ENCODE assay signal across 23 mouse cellular contexts in the genomic region with DNA sequence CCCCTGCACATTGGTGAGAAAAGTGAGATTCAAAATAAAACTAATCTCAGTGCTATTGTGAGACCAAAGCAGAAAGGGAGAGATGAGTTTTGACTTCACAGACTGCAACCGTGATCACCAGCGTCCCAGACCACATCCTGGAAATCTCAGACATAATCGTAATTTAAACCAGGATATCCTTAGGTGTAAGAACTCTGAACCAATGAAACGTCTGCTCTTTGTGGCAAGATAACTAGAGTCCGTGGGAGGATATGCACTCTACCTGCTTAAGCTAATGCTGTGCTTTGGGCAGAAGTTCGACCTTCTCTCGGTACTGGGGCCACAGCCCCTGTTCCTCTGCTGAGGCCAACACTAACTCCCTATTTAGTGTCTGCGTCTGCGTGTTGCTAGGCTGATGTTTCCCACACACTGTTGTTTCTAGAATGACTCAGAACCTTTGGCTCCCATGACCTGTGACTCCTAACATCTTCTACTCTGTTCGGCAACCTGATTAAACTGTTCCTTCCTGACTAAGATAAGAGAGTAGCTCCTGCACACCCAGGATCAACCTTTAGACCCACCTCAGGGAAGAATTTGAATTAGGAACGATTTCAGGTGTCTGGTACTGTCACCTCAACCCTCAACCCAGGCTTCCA. TPM values are rescaled to one million over a fixed set of nuclear protein-coding genes. Genes with fewer than 3 reads are reported as not detected.
DNase-seq lines count a peak whose midpoint lies in the region; ATAC-seq and TF ChIP-seq lines count a peak whose summit lies in the region.
"Had no signal": no experiment of that assay in that cellular context is flagged by ENCODE, and none has a peak within 500 bp of the region (broad histone marks: within the 10 kb centered on the region; RNA-seq: fewer than 3 reads in every experiment).

No protein-coding gene starts in this region.

- H3K9ac ChIP-seq in intestine, postnatal 0 days (ENCODE audit: low read depth, low read length), result no peak overlapping the region
- H3K9ac ChIP-seq in midbrain, embryonic 14.5 days (replicated peaks; ENCODE audit: low read length), result no peak overlapping the region
- H3K9ac ChIP-seq: embryonic facial prominence, embryonic 13.5 days; heart, embryonic 12.5 days; hindbrain, embryonic 14.5 days; limb, embryonic 12.5 days; liver, embryonic 13.5 days; lung, embryonic 14.5 days; neural tube, embryonic 13.5 days had no signal

- ATAC-seq in activated CD4-positive, CD25-positive, alpha-beta regulatory T cell, adult 4 months, result peak; percentile 84
- peak; percentile 91 for ATAC-seq in intestine, postnatal 0 days
- no peak for ATAC-seq in midbrain, embryonic 14.5 days (ENCODE audit: low FRiP score, low TSS enrichment)
- ATAC-seq: forebrain, embryonic 14.5 days had no signal

- no peak for TF ChIP-seq CTCF in intestine, postnatal 0 days (IDR thresholded peaks at IDR 0.05; ENCODE audit: low read depth)

- H3K4me2 ChIP-seq in intestine, postnatal 0 days (replicated peaks; ENCODE audit: low read depth), result peak overlapping the region; percentile 24; the same call in 1 of the 2 replicates
- H3K4me2 ChIP-seq in midbrain, embryonic 14.5 days (ENCODE audit: low read length), result no peak overlapping the region
- H3K4me2 ChIP-seq: embryonic facial prominence, embryonic 13.5 days; heart, embryonic 12.5 days; hindbrain, embryonic 14.5 days; limb, embryonic 12.5 days; liver, embryonic 13.5 days; lung, embryonic 14.5 days; midbrain, embryonic 11.5 days; neural tube, embryonic 13.5 days had no signal

- no peaks in the 10 kb centered on the region for H3K36me3 ChIP-seq in intestine, postnatal 0 days (ENCODE audit: control insufficient read depth, insufficient read depth)
- H3K36me3 ChIP-seq in midbrain, embryonic 14.5 days (ENCODE audit: control insufficient read depth, insufficient read depth, low read length), result no peaks in the 10 kb centered on the region
- H3K36me3 ChIP-seq: embryonic facial prominence, embryonic 13.5 days; heart, embryonic 12.5 days; limb, embryonic 12.5 days; liver, embryonic 13.5 days; neural tube, embryonic 13.5 days had no signal

- no peaks in the 10 kb centered on the region for H3K27me3 ChIP-seq in intestine, postnatal 0 days (replicated peaks; ENCODE audit: control insufficient read depth, insufficient read depth, low read length)
- no peaks in the 10 kb centered on the region for H3K27me3 ChIP-seq in midbrain, embryonic 14.5 days (ENCODE audit: control insufficient read depth, insufficient read depth, low read length)
- H3K27me3 ChIP-seq: embryonic facial prominence, embryonic 13.5 days; heart, embryonic 12.5 days; limb, embryonic 12.5 days; liver, embryonic 13.5 days; neural tube, embryonic 13.5 days had no signal

- peak overlapping the region; percentile 41; the same call in 1 of the 2 replicates for H3K27ac ChIP-seq in intestine, postnatal 0 days (ENCODE audit: low read depth, low read length)
- no peak overlapping the region for H3K27ac ChIP-seq in midbrain, embryonic 14.5 days (replicated peaks; ENCODE audit: low read depth, low read length)
- H3K27ac ChIP-seq: embryonic facial prominence, embryonic 13.5 days; hindbrain, embryonic 14.5 days; limb, embryonic 12.5 days; liver, embryonic 13.5 days; macrophage; neural tube, embryonic 13.5 days had no signal

- H3K4me3 ChIP-seq in intestine, postnatal 0 days (ENCODE audit: low read depth, low read length), result no peak overlapping the region
- no peak overlapping the region for H3K4me3 ChIP-seq in midbrain, embryonic 14.5 days (replicated peaks; ENCODE audit: low read depth, low read length)
- H3K4me3 ChIP-seq: embryonic facial prominence, embryonic 13.5 days; heart, embryonic 12.5 days; limb, embryonic 12.5 days; liver, embryonic 13.5 days; neural tube, embryonic 13.5 days had no signal

- DNase-seq in adrenal gland, adult 2 months, result peak; percentile 36
- DNase-seq in adrenal gland, postnatal 25 days, result no peak
- DNase-seq in CD4-positive helper T cell, adult 2 months (ENCODE audit: low read depth, low spot score), result peak; percentile 85
- no peak for DNase-seq in thymus, postnatal 10 days (ENCODE audit: low spot score in 2 of 2)
- no peak for DNase-seq in gastrocnemius, postnatal 25 days
- no peak for DNase-seq in midbrain, embryonic 14.5 days
- DNase-seq: cerebellum, adult 11 months; cerebellum, postnatal 10 days; gastrocnemius, postnatal 36 days; kidney, adult 2 months; kidney, postnatal 4 days; liver, embryonic 13.5 days; lung, embryonic 14.5 days had no signal

- H3K9me3 ChIP-seq in intestine, postnatal 0 days (ENCODE audit: control insufficient read depth), result no peaks in the 10 kb centered on the region
- no peaks in the 10 kb centered on the region for H3K9me3 ChIP-seq in midbrain, embryonic 14.5 days (ENCODE audit: control insufficient read depth, low read length)
- H3K9me3 ChIP-seq: embryonic facial prominence, embryonic 13.5 days; heart, embryonic 12.5 days; limb, embryonic 12.5 days; liver, embryonic 13.5 days; neural tube, embryonic 13.5 days had no signal

- WGBS in intestine, postnatal 0 days, result 33% methylated on average over 11 of the region's 11 CpGs
- WGBS in midbrain, embryonic 14.5 days, result 89% methylated on average over 11 of the region's 11 CpGs

- H3K4me1 ChIP-seq in intestine, postnatal 0 days (replicated peaks; ENCODE audit: control insufficient read depth, insufficient read depth, low read length), result 0 out of 2 replicates have a peak, but pooled peaks cover 10% of the 10 kb centered on the region
- H3K4me1 ChIP-seq in midbrain, embryonic 14.5 days (ENCODE audit: control insufficient read depth, insufficient read depth, low read length), result no peaks in the 10 kb centered on the region
- H3K4me1 ChIP-seq: liver, embryonic 13.5 days; neural tube, embryonic 13.5 days had no signal

RNA-seq across cellular contexts. Expression of a gene that starts 41.4 kb away (rescaled TPM):
- 10 to 100 TPM in 1 of 2 experiments, 1 to 10 TPM in 1; 2.7 to 18.3 TPM for total RNA-seq in adrenal gland, adult 2 months (2021)
- polyA plus RNA-seq in adrenal gland, adult 2 months (2012; rRNA removed), result 7.2 and 12.1 TPM in 2 replicates
- 1.0 and 2.5 TPM in 2 replicates for total RNA-seq in adrenal gland, postnatal 25 days (2021)
- polyA plus RNA-seq in activated CD4-positive, CD25-positive, alpha-beta regulatory T cell, adult 4 months (2017; shearing (Covaris generic)), result under 1 TPM; 0.46 to 0.60 TPM
- polyA plus RNA-seq in intestine, postnatal 0 days (2015; fragmentation: Nextera tagmentation; extraction: Ambion mirVana), result 4.1 and 4.3 TPM in 2 replicates
- total RNA-seq in gastrocnemius, postnatal 25 days (2021), result 1 to 10 TPM in 1 of 2 experiments, under 1 TPM in 1; 0.32 to 5.8 TPM
- polyA plus RNA-seq in midbrain, embryonic 14.5 days (2014; fragmentation: Nextera tagmentation; extraction: Ambion mirVana), result 0.33 and 0.42 TPM in 2 replicates

Comparison
In these comparisons a context has a peak if more than half of its experiments do, and no peak if none do; other contexts are left out.
1. DNase-seq: peak in adrenal gland, adult 2 months (single experiment) and CD4-positive helper T cell, adult 2 months (single experiment); none in adrenal gland, postnatal 25 days (single experiment), thymus, postnatal 10 days (0 of 2), gastrocnemius, postnatal 25 days (single experiment) and midbrain, embryonic 14.5 days (single experiment).